Mouse (Mus musculus): Measurements from ENCODE around the gene Plbd1. TPM values are rescaled to one million over a fixed set of nuclear protein-coding genes. Genes with fewer than 3 reads are reported as not detected.

Gene Plbd1
- polyA plus RNA-seq, 1 experiment from 2014 or later, result 0.99 TPM

Other genes with a start within 250 kb of the Plbd1 start
- not detected in 2 replicates for gene E330021D16Rik, start 246.4 kb downstream of the Plbd1 start, polyA plus RNA-seq (2014; fragmentation: Nextera tagmentation; extraction: Ambion mirVana)
- gene Atf7ip, start 155.8 kb downstream of the Plbd1 start, polyA plus RNA-seq (2014; fragmentation: Nextera tagmentation; extraction: Ambion mirVana), result 57.8 and 66.6 TPM in 2 replicates
- not detected in 2 replicates for gene Gucy2c, start 119.8 kb upstream of the Plbd1 start, polyA plus RNA-seq (2014; fragmentation: Nextera tagmentation; extraction: Ambion mirVana)
- 0.45 and 0.53 TPM in 2 replicates for gene Hist4h4, start 142.5 kb upstream of the Plbd1 start, polyA plus RNA-seq (2014; fragmentation: Nextera tagmentation; extraction: Ambion mirVana)
- 85.0 and 94.7 TPM in 2 replicates for gene H2afj, start 146.3 kb upstream of the Plbd1 start, polyA plus RNA-seq (2014; fragmentation: Nextera tagmentation; extraction: Ambion mirVana)
- gene BC049715, start 165.7 kb upstream of the Plbd1 start, polyA plus RNA-seq (2014; fragmentation: Nextera tagmentation; extraction: Ambion mirVana), result 1.6 and 2.0 TPM in 2 replicates
- gene Wbp11, start 166.3 kb upstream of the Plbd1 start, polyA plus RNA-seq (2014; fragmentation: Nextera tagmentation; extraction: Ambion mirVana), result 174 and 191 TPM in 2 replicates
- 0.44 TPM in 1 of 2 replicates, not detected in the other for gene Smco3, start 173.5 kb upstream of the Plbd1 start, polyA plus RNA-seq (2014; fragmentation: Nextera tagmentation; extraction: Ambion mirVana)
- gene Art4, start 195.8 kb upstream of the Plbd1 start, polyA plus RNA-seq (2014; fragmentation: Nextera tagmentation; extraction: Ambion mirVana), result 0.61 and 0.99 TPM in 2 replicates
- 1.9 and 2.2 TPM in 2 replicates for gene Mgp, start 213.9 kb upstream of the Plbd1 start, polyA plus RNA-seq (2014; fragmentation: Nextera tagmentation; extraction: Ambion mirVana)